Mouse (Mus musculus) liver, embryonic 15.5 days (tissue): ENCODE measurements at regions not wholly inside any gene's neighbourhood (a gene's known extent, or its start where the extent isn't known, plus 50 kb on each side); places are given as distances from the start of the nearest gene placed in this dataset.

Source experiments
- ATAC-seq: fragments of 200-750 bp; cut with Nextera tagmentation; 2 replicates; pipeline ENCODE4 v1.8.0; 2017; ENCODE audit warnings: moderate number of reproducible peaks, mild to moderate bottlenecking, moderate library complexity; ENCODE audit not compliant: insufficient read depth
- H3K27ac ChIP-seq: fragments of 300-500 bp; sonication (generic); replicated peaks from 2 replicates; pipeline ENCODE4 v1.5.1; 2015; ENCODE audit warnings: mild to moderate bottlenecking, inconsistent platforms
- H3K27me3 ChIP-seq: fragments of 300-500 bp; sonication (generic); 2 replicates; pipeline ENCODE4 v1.6.1; 2015; ENCODE audit warnings: mild to moderate bottlenecking, inconsistent platforms
- H3K36me3 ChIP-seq: fragments of 300-500 bp; sonication (generic); replicated peaks from 2 replicates; pipeline ENCODE4 v1.6.1; 2015; ENCODE audit warnings: moderate library complexity, mild to moderate bottlenecking, inconsistent platforms
- H3K4me1 ChIP-seq: fragments of 300-500 bp; sonication (generic); replicated peaks from 2 replicates; pipeline ENCODE4 v1.6.1; 2015; ENCODE audit warnings: inconsistent platforms
- H3K4me2 ChIP-seq: fragments of 300-500 bp; sonication (generic); 2 replicates; pipeline ENCODE4 v1.6.1; 2015; ENCODE audit warnings: moderate library complexity, mild to moderate bottlenecking, inconsistent platforms
- H3K4me3 ChIP-seq: fragments of 300-500 bp; sonication (generic); replicated peaks from 2 replicates; pipeline ENCODE4 v1.5.1; 2015; ENCODE audit warnings: mild to moderate bottlenecking, inconsistent platforms
- H3K9ac ChIP-seq: fragments of 300-500 bp; sonication (generic); 2 replicates; pipeline ENCODE4 v1.6.1; 2015; ENCODE audit warnings: moderate library complexity, mild to moderate bottlenecking, inconsistent platforms
- H3K9me3 ChIP-seq: fragments of 300-500 bp; sonication (generic); replicated peaks from 2 replicates; pipeline ENCODE4 v1.6.1; 2016; ENCODE audit warnings: inconsistent platforms
- WGBS: fragments of 180-500 bp; shearing (Covaris S2); methylation state at CpG from one replicate; pipeline ENCODE4 v1.1.7; 2015; ENCODE audit warnings: mixed read lengths; ENCODE audit not compliant: insufficient replicate concordance; 5-methylcytosine and 5-hydroxymethylcytosine counted together

DNA sequence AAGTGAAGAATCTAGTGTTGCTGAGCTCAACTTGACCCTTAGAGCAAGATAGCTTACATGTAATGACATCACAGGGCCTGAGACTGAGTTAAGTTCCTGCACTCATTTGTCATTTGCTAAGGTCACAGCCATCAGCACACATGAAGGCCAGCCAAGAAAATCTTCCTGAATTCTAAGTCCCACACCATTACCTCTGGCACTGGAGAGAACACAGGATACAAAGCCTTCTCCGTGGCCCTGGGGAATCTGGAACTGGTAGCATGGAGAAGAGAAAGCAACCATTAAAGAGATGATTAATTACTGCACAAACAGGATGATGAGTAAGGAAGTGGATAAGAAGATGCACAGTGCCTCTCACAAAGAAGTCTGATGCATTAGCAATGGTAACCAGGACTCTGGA lies 232.0 kb downstream of the Wdr72 start:
- no peaks in the 10 kb centered on the region for H3K4me1 ChIP-seq
- no peak overlapping the region for H3K4me2 ChIP-seq
- no peak overlapping the region for H3K9ac ChIP-seq
- no peak for ATAC-seq
- no peaks in the 10 kb centered on the region for H3K27me3 ChIP-seq
- H3K9me3 ChIP-seq: no peaks in the 10 kb centered on the region
- no peak overlapping the region for H3K27ac ChIP-seq
- no peaks in the 10 kb centered on the region for H3K36me3 ChIP-seq
- WGBS: 52% methylated on average over 1 of the region's 1 CpGs
- H3K4me3 ChIP-seq: no peak overlapping the region

DNA sequence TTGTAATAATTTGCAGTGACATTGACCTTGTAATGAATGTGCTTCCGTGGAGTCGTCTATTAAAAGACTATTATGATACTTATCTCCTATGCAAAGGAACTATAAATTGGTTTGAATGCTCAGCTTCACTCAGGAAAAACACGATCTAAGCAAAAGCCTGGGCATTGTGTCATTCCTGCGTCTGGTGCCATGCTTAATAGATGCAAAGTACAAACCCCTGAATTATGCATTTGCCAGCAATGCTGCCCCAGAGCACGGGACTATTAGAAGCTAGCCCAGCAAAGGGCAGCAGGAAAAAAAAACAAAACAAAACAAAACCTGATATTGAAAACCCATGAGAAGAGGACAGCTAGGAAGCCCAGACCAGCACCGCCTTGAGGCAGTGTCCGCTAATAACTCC lies 234.9 kb downstream of the Wdr72 start:
- Histone ChIP-seq H3K9me3 (no peaks in the 10 kb centered on the region), H3K4me2 (no peak overlapping the region), H3K4me1 (no peaks in the 10 kb centered on the region), H3K9ac (no peak overlapping the region), H3K36me3 (no peaks in the 10 kb centered on the region), H3K4me3 (no peak overlapping the region), H3K27ac (no peak overlapping the region), H3K27me3 (no peaks in the 10 kb centered on the region)
- ATAC-seq: no peak
- 63% methylated on average over 7 of the region's 7 CpGs for WGBS

DNA sequence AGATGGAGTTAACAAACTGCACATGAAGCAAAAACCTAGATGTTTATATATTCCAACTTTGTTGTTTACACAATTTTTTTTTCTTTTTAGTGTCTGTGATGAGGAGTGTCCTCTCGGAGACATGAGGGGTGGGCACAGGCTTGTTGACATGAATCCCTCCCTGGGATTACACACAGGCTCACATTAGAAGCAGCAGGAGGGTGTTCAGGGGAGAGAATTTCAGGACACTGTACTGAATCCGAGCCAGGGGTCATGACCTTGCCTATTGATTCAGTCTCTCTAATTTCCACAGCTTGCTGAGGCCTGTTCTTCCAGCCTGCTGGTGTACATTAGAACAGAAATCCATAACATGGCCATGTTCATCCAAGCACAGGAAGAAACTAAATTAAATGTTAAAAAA lies 238.6 kb downstream of the Wdr72 start:
- no peaks in the 10 kb centered on the region for H3K36me3 ChIP-seq
- 32% methylated on average over 2 of the region's 2 CpGs for WGBS
- no peaks in the 10 kb centered on the region for H3K9me3 ChIP-seq
- H3K9ac ChIP-seq: no peak overlapping the region
- peak; percentile 44; the same call in 1 of the 2 replicates for ATAC-seq
- no peak overlapping the region for H3K4me3 ChIP-seq
- H3K27me3 ChIP-seq: no peaks in the 10 kb centered on the region
- H3K4me1 ChIP-seq: no peaks in the 10 kb centered on the region
- H3K4me2 ChIP-seq: no peak overlapping the region
- H3K27ac ChIP-seq: no peak overlapping the region

DNA sequence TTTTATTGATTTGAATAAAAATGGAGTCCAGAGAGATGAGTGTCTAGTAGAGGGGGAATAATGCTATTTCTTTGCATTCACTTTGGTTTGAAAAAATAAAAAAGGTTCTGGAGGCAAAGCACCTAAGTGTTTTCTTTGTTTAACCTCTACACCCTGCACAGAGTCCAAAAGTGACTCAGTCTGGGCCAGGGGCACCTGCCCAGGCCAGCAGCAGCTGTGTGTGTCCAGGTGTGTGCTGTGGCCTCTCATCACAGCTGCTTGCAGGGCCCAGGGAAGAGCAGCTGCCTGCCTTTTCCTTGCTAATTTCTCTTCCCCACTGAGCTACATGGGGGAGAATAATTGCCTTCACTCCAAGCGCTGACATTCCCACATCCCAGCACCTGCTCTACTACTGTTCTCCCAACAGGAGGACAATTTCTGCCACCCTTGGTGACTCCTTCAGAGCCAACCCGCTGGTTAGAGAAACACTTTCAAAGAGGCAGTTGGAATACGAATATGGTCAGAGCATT lies 255.8 kb downstream of the Wdr72 start:
- Histone ChIP-seq H3K27me3 (no peaks in the 10 kb centered on the region), H3K4me3 (no peak overlapping the region), H3K9ac (no peak overlapping the region), H3K36me3 (no peaks in the 10 kb centered on the region), H3K4me2 (no peak overlapping the region), H3K9me3 (no peaks in the 10 kb centered on the region), H3K4me1 (no peaks in the 10 kb centered on the region), H3K27ac (no peak overlapping the region)
- 35% methylated on average over 3 of the region's 3 CpGs for WGBS
- ATAC-seq: peak; percentile 65

DNA sequence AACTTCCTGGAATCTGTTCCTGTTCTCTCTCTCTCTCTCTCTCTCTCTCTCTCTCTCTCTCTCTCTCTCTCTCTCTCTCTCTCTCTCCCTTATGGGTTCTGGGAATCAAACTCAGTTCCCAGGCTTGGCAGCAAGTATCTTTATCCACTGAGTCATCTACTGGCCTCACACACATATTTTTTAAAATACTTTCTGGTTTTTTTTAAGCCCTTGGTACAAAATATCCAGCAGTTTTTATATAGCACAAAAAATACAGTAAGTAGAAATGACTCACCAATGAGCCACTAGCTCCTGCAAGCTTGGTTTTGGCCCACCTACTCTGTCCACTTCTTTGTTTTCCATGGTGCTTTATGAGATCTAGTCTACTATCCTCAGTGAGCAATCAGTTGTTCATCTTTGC lies 266.0 kb downstream of the Wdr72 start:
- Histone ChIP-seq H3K4me2 (no peak overlapping the region), H3K9ac (no peak overlapping the region), H3K4me3 (no peak overlapping the region), H3K36me3 (no peaks in the 10 kb centered on the region), H3K27ac (no peak overlapping the region), H3K4me1 (no peaks in the 10 kb centered on the region), H3K27me3 (no peaks in the 10 kb centered on the region), H3K9me3 (no peaks in the 10 kb centered on the region)
- no peak for ATAC-seq

DNA sequence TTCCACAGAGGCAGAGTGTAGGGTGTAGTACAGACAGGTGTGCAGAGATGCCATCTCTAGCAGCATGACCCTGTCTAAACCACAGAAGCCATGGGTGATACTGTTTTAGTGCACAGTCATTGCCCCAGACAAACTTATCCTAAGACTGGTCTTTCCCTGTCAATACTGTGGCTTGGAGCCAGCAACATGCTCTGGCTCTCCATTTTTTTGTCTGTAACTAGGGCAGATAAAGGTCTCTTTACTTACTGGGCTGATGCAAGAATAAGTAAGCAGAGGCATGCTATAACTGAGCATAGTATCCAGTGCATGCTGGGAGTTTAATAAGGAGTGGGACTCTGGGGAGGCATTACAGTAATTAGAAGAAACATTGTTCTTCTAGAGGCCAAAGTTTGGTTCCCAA lies 267.0 kb downstream of the Wdr72 start:
- Histone ChIP-seq H3K9ac (no peak overlapping the region), H3K27me3 (no peaks in the 10 kb centered on the region), H3K9me3 (no peaks in the 10 kb centered on the region), H3K36me3 (no peaks in the 10 kb centered on the region), H3K27ac (no peak overlapping the region), H3K4me1 (no peaks in the 10 kb centered on the region), H3K4me3 (no peak overlapping the region), H3K4me2 (no peak overlapping the region)
- ATAC-seq: no peak

DNA sequence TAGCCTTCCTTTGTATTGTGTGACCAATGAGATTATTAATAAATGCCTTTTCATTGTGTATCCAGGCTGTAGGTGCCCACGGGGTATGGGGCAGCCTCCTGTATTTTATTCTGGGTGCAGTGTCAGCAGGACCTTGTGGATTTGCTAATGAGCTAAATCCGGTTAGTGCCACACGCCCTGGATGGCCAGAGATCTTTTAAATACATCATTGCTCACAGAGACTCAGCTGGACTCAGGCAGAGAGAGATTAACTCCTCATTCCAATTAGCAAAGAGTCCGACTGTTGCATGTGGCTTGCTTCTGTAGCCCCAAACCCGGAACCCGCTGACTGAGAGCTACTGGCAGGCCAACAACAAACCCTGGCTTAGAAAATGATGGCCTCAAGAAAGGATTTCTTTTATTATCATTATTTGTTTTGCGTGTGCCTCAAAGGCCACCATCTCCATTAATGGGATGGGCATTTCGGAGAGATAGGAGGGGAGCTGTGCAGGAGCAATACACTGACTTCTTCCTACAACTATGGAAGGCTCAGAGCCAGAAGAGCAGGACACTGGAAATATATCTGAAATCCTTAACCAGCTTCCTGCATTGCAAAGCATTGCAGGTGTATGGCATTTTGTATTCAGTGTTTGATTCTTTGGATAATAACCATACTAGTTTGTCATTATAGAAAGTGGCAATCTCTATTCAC lies 274.2 kb downstream of the Wdr72 start:
- Histone ChIP-seq H3K27me3 (no peaks in the 10 kb centered on the region), H3K27ac (no peak overlapping the region), H3K4me1 (no peaks in the 10 kb centered on the region), H3K4me2 (no peak overlapping the region), H3K9me3 (no peaks in the 10 kb centered on the region), H3K9ac (no peak overlapping the region), H3K36me3 (no peaks in the 10 kb centered on the region), H3K4me3 (no peak overlapping the region)
- WGBS: 63% methylated on average over 8 of the region's 8 CpGs
- ATAC-seq: no peak

DNA sequence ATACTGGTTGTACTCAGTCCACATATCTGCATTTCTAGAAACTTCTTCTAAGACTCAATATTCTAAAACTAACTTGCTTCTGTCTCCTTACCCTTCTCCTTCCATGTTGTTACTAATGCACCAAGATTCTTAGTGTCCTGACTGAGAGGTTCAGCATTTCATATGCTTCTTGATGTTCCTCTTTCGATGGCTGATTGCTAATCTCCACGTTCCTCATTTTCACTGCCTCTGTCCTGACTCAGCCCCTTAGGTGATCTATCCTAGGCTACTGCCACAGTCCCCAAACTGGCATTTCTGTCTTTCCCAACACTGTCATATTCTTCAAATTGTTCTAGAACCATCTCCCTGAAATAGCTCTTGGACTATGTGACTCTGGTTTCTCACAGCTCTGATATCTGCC lies 315.4 kb downstream of the Wdr72 start:
- WGBS: 37% methylated on average over 2 of the region's 2 CpGs
- H3K36me3 ChIP-seq: no peaks in the 10 kb centered on the region
- H3K9ac ChIP-seq: no peak overlapping the region
- no peaks in the 10 kb centered on the region for H3K27me3 ChIP-seq
- H3K4me3 ChIP-seq: no peak overlapping the region
- H3K4me1 ChIP-seq: no peaks in the 10 kb centered on the region
- H3K27ac ChIP-seq: no peak overlapping the region
- no peak overlapping the region for H3K4me2 ChIP-seq
- H3K9me3 ChIP-seq: no peaks in the 10 kb centered on the region
- ATAC-seq: no peak

DNA sequence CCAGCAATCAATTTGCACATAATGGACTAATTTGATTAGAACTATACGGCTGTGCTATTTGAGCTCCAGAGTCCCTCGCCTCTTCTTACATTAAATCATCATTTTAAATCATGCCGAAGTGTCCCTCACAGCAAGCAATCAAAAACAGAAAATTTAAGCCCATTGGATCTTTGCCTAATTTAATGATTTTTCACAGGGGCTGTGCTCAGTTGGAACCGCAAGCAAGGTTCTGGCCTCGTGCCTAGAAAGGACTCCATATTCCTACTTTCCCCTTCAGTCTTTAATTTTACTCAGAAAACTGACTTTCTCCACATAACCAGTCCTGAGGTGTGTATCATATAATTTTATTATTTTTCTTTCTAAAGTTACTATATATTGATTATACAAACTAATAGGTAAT lies 339.8 kb downstream of the Wdr72 start:
- no peak overlapping the region for H3K9ac ChIP-seq
- H3K9me3 ChIP-seq: no peaks in the 10 kb centered on the region
- no peak overlapping the region for H3K27ac ChIP-seq
- ATAC-seq: no peak
- H3K27me3 ChIP-seq: no peaks in the 10 kb centered on the region
- 70% methylated on average over 5 of the region's 5 CpGs for WGBS
- no peaks in the 10 kb centered on the region for H3K36me3 ChIP-seq
- no peak overlapping the region for H3K4me3 ChIP-seq
- H3K4me1 ChIP-seq: no peaks in the 10 kb centered on the region
- H3K4me2 ChIP-seq: no peak overlapping the region

DNA sequence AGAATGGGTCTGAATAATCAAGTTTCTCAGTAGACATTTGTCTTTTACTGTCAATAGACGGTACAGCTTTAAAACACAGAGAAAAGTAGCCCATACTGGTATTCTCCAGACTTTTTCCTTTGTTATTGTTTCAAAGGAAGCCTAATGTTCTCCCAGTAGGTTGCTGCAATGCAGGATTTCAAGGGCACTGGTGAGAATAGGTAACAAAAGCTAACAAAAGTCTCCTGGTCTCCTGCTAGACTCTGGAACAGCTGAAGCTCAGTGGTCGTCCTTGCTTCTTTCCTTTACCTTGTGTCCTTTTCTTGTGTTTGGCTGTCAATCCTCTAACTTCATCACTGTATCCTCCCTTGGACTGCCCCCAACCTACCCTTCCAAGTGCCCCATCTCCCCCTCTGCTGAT lies 350.9 kb downstream of the Wdr72 start:
- WGBS: 39% methylated on average over 2 of the region's 2 CpGs
- Histone ChIP-seq H3K4me1 (no peaks in the 10 kb centered on the region), H3K9me3 (no peaks in the 10 kb centered on the region), H3K4me2 (no peak overlapping the region), H3K4me3 (no peak overlapping the region), H3K27ac (no peak overlapping the region), H3K9ac (no peak overlapping the region), H3K27me3 (no peaks in the 10 kb centered on the region), H3K36me3 (no peaks in the 10 kb centered on the region)
- no peak for ATAC-seq

DNA sequence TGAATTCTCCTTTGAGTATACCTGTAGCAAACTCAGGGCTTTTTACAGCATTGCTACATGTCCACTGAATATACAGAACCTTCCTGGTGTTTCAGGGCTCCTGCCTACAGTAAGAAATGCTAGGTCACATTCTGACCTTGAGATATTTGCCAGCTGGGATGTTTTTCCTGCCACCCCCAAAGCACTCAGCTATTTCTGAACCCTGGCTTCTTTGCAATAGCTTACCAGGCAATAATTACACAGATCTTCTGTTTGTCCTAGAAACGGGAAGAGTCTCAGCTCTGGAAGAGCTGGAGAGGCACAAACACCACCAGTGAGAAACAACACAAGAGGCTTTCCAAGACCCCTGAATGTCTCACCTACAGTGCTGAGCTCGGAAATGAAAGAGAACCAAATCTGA lies 366.7 kb downstream of the Wdr72 start:
- 28% methylated on average over 2 of the region's 2 CpGs for WGBS
- ATAC-seq: no peak
- no peaks in the 10 kb centered on the region for H3K27me3 ChIP-seq
- H3K4me3 ChIP-seq: no peak overlapping the region
- H3K9me3 ChIP-seq: no peaks in the 10 kb centered on the region
- H3K36me3 ChIP-seq: no peaks in the 10 kb centered on the region
- H3K9ac ChIP-seq: no peak overlapping the region
- H3K27ac ChIP-seq: no peak overlapping the region
- H3K4me1 ChIP-seq: no peaks in the 10 kb centered on the region
- H3K4me2 ChIP-seq: no peak overlapping the region

DNA sequence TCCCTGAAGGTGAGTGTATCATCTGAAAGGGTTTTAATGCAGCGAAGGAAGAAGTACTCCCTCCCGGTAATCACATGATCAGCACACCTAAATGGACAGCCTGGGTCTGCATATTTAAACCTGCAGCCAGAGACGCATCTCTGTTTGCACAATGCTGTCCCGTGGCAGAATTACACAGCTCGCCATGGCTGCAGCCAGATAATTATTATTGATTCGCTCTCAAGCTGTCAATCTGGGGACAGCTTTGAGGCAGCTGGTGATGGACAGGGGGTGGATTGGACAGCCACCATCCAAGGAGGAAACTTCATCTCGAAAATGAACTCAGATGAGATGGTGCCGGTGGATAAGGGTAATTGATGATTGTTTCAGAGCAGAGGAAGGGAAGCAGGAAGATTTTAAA lies 369.1 kb downstream of the Wdr72 start:
- 55% methylated on average over 8 of the region's 8 CpGs for WGBS

More for the DNA sequence above, 369.1 kb downstream of the Wdr72 start:
- H3K4me3 ChIP-seq: no peak overlapping the region
- H3K4me1 ChIP-seq: no peaks in the 10 kb centered on the region
- H3K4me2 ChIP-seq: no peak overlapping the region
- no peaks in the 10 kb centered on the region for H3K36me3 ChIP-seq
- no peaks in the 10 kb centered on the region for H3K27me3 ChIP-seq
- no peak for ATAC-seq
- no peak overlapping the region for H3K9ac ChIP-seq
- no peak overlapping the region for H3K27ac ChIP-seq
- H3K9me3 ChIP-seq: no peaks in the 10 kb centered on the region
